Mouse (Mus musculus): Measurements from ENCODE around the gene Tgfbrap1. TPM values are rescaled to one million over a fixed set of nuclear protein-coding genes. Genes with fewer than 3 reads are reported as not detected.
"Not testable (repeated sequence)": the region's sequence is repeated elsewhere in the genome, so short reads cannot be mapped to it uniquely, and the experiment has no call there.

Gene Tgfbrap1
- 10 to 100 TPM; 34.5 to 43.4 (median 39.3) TPM for total RNA-seq (2022)

GRCm38 (mm10) chr1:43098031-43098984, at the start of gene Tgfbrap1, which contains the start of gene AI597479:
Tgfbrap1 (minus strand) TSS chr1:43098637.
AI597479 (plus strand) TSS chr1:43098710.
- peak; percentile 86 for DNase-seq

- no peak for DNase-seq
Observed at GRCm38 (mm10) chr1:43147474-43147873, 49.0 kb upstream of the Tgfbrap1 start.

- no peak for DNase-seq
Observed at GRCm38 (mm10) chr1:43145388-43145787, 47.0 kb upstream of the Tgfbrap1 start.

- DNase-seq = no peak
Observed at GRCm38 (mm10) chr1:43144338-43144906, 46.0 kb upstream of the Tgfbrap1 start.

GRCm38 (mm10) chr1:43143791-43144190, 45.4 kb upstream of the Tgfbrap1 start:
- no peak for DNase-seq

- DNase-seq = no peak
Observed at GRCm38 (mm10) chr1:43143284-43143683, 44.8 kb upstream of the Tgfbrap1 start.

- DNase-seq = no peak
Observed at GRCm38 (mm10) chr1:43142849-43143248, 44.4 kb upstream of the Tgfbrap1 start.

- DNase-seq = peak; percentile 26
Observed at GRCm38 (mm10) chr1:43141555-43141961, 43.1 kb upstream of the Tgfbrap1 start.

- peak; percentile 66 for DNase-seq
Observed at GRCm38 (mm10) chr1:43139587-43140266, 41.3 kb upstream of the Tgfbrap1 start.

GRCm38 (mm10) chr1:43138268-43138812, 39.9 kb upstream of the Tgfbrap1 start:
- DNase-seq = no peak

GRCm38 (mm10) chr1:43137334-43137733, 38.9 kb upstream of the Tgfbrap1 start:
- DNase-seq = no peak

- DNase-seq = not testable (repeated sequence)
Observed at GRCm38 (mm10) chr1:43136488-43137029, 38.1 kb upstream of the Tgfbrap1 start.

- DNase-seq = no peak
Observed at GRCm38 (mm10) chr1:43131591-43131990, 33.2 kb upstream of the Tgfbrap1 start.

- no peak for DNase-seq
Observed at GRCm38 (mm10) chr1:43130219-43130981, 32.0 kb upstream of the Tgfbrap1 start.

- no peak for DNase-seq
Observed at GRCm38 (mm10) chr1:43127820-43128610, 29.6 kb upstream of the Tgfbrap1 start.

GRCm38 (mm10) chr1:43127196-43127595, 28.8 kb upstream of the Tgfbrap1 start:
- DNase-seq = no peak

GRCm38 (mm10) chr1:43124726-43125125, 26.3 kb upstream of the Tgfbrap1 start:
- no peak for DNase-seq

- DNase-seq = no peak
Observed at GRCm38 (mm10) chr1:43122616-43123015, 24.2 kb upstream of the Tgfbrap1 start.

GRCm38 (mm10) chr1:43120950-43121349, 22.5 kb upstream of the Tgfbrap1 start:
- no peak for DNase-seq

GRCm38 (mm10) chr1:43117435-43117834, 19.0 kb upstream of the Tgfbrap1 start:
- no peak for DNase-seq

GRCm38 (mm10) chr1:43112882-43113281, 14.4 kb upstream of the Tgfbrap1 start:
- no peak for DNase-seq

Measured in adrenal gland, adult 8-10 months (tissue).